Mouse (Mus musculus): ENCODE data around the gene Snx18. TPM values are rescaled to one million over a fixed set of nuclear protein-coding genes. Genes with fewer than 3 reads are reported as not detected.

Gene Snx18
- polyA plus RNA-seq, 1 experiment = 14.2 TPM

- peak; percentile 85 for DNase-seq (ENCODE audit: low read depth)
- TF ChIP-seq CTCF (IDR thresholded peaks at IDR 0.05; ENCODE audit: borderline replicate concordance, extremely low read depth, insufficient read depth, insufficient read length) = no peak
- no peak for TF ChIP-seq POLR2A (IDR thresholded peaks at IDR 0.05; ENCODE audit: borderline replicate concordance, extremely low read depth, insufficient read depth, insufficient read length, poor library complexity, severe bottlenecking)
Observed at GRCm38 (mm10) chr13:113594361-113594760, 24.0 kb downstream of the Snx18 start.

GRCm38 (mm10) chr13:113593711-113594110 lies 24.7 kb downstream of the Snx18 start:
- no peak for DNase-seq (ENCODE audit: low read depth)
- TF ChIP-seq POLR2A (IDR thresholded peaks at IDR 0.05; ENCODE audit: borderline replicate concordance, extremely low read depth, insufficient read depth, insufficient read length, poor library complexity, severe bottlenecking) (no peak), CTCF (IDR thresholded peaks at IDR 0.05; ENCODE audit: borderline replicate concordance, extremely low read depth, insufficient read depth, insufficient read length) (no peak)

GRCm38 (mm10) chr13:113592703-113593200 lies 25.6 kb downstream of the Snx18 start:
- no peak for DNase-seq (ENCODE audit: low read depth)

GRCm38 (mm10) chr13:113591336-113591735 lies 27.0 kb downstream of the Snx18 start:
- TF ChIP-seq POLR2A (IDR thresholded peaks at IDR 0.05; ENCODE audit: borderline replicate concordance, extremely low read depth, insufficient read depth, insufficient read length, poor library complexity, severe bottlenecking) (no peak), CTCF (IDR thresholded peaks at IDR 0.05; ENCODE audit: borderline replicate concordance, extremely low read depth, insufficient read depth, insufficient read length) (no peak)
- no peak for DNase-seq (ENCODE audit: low read depth)

More at GRCm38 (mm10) chr13:113592703-113593200, 25.6 kb downstream of the Snx18 start:
- no peak for TF ChIP-seq POLR2A (IDR thresholded peaks at IDR 0.05; ENCODE audit: borderline replicate concordance, extremely low read depth, insufficient read depth, insufficient read length, poor library complexity, severe bottlenecking)
- no peak for TF ChIP-seq CTCF (IDR thresholded peaks at IDR 0.05; ENCODE audit: borderline replicate concordance, extremely low read depth, insufficient read depth, insufficient read length)

GRCm38 (mm10) chr13:113590216-113590615 lies 28.1 kb downstream of the Snx18 start:
- DNase-seq (ENCODE audit: low read depth) = no peak
- TF ChIP-seq CTCF (IDR thresholded peaks at IDR 0.05; ENCODE audit: borderline replicate concordance, extremely low read depth, insufficient read depth, insufficient read length) (no peak), POLR2A (IDR thresholded peaks at IDR 0.05; ENCODE audit: borderline replicate concordance, extremely low read depth, insufficient read depth, insufficient read length, poor library complexity, severe bottlenecking) (no peak)

- TF ChIP-seq POLR2A (IDR thresholded peaks at IDR 0.05; ENCODE audit: borderline replicate concordance, extremely low read depth, insufficient read depth, insufficient read length, poor library complexity, severe bottlenecking) (no peak), CTCF (IDR thresholded peaks at IDR 0.05; ENCODE audit: borderline replicate concordance, extremely low read depth, insufficient read depth, insufficient read length) (no peak)
- no peak for DNase-seq (ENCODE audit: low read depth)
Observed at GRCm38 (mm10) chr13:113589499-113589898, 28.9 kb downstream of the Snx18 start.

- peak; percentile 94 for DNase-seq (ENCODE audit: low read depth)
- TF ChIP-seq POLR2A (IDR thresholded peaks at IDR 0.05; ENCODE audit: borderline replicate concordance, extremely low read depth, insufficient read depth, insufficient read length, poor library complexity, severe bottlenecking) = no peak
- no peak for TF ChIP-seq CTCF (IDR thresholded peaks at IDR 0.05; ENCODE audit: borderline replicate concordance, extremely low read depth, insufficient read depth, insufficient read length)
Observed at GRCm38 (mm10) chr13:113587200-113587936, 31.0 kb downstream of the Snx18 start.

- no peak for TF ChIP-seq POLR2A (IDR thresholded peaks at IDR 0.05; ENCODE audit: borderline replicate concordance, extremely low read depth, insufficient read depth, insufficient read length, poor library complexity, severe bottlenecking)
- no peak for TF ChIP-seq CTCF (IDR thresholded peaks at IDR 0.05; ENCODE audit: borderline replicate concordance, extremely low read depth, insufficient read depth, insufficient read length)
- DNase-seq (ENCODE audit: low read depth) = no peak
Observed at GRCm38 (mm10) chr13:113585606-113586005, 32.8 kb downstream of the Snx18 start.

- no peak for TF ChIP-seq CTCF (IDR thresholded peaks at IDR 0.05; ENCODE audit: borderline replicate concordance, extremely low read depth, insufficient read depth, insufficient read length)
- no peak for TF ChIP-seq POLR2A (IDR thresholded peaks at IDR 0.05; ENCODE audit: borderline replicate concordance, extremely low read depth, insufficient read depth, insufficient read length, poor library complexity, severe bottlenecking)
Observed at GRCm38 (mm10) chr13:113584431-113584830, 33.9 kb downstream of the Snx18 start.

GRCm38 (mm10) chr13:113583563-113583962 lies 34.8 kb downstream of the Snx18 start:
- DNase-seq (ENCODE audit: low read depth) = no peak
- TF ChIP-seq POLR2A (IDR thresholded peaks at IDR 0.05; ENCODE audit: borderline replicate concordance, extremely low read depth, insufficient read depth, insufficient read length, poor library complexity, severe bottlenecking) (no peak), CTCF (IDR thresholded peaks at IDR 0.05; ENCODE audit: borderline replicate concordance, extremely low read depth, insufficient read depth, insufficient read length) (no peak)

More at GRCm38 (mm10) chr13:113584431-113584830, 33.9 kb downstream of the Snx18 start:
- no peak for DNase-seq (ENCODE audit: low read depth)

GRCm38 (mm10) chr13:113582024-113582423 lies 36.3 kb downstream of the Snx18 start:
- DNase-seq (ENCODE audit: low read depth) = no peak
- TF ChIP-seq CTCF (IDR thresholded peaks at IDR 0.05; ENCODE audit: borderline replicate concordance, extremely low read depth, insufficient read depth, insufficient read length) (no peak), POLR2A (IDR thresholded peaks at IDR 0.05; ENCODE audit: borderline replicate concordance, extremely low read depth, insufficient read depth, insufficient read length, poor library complexity, severe bottlenecking) (no peak)

- DNase-seq (ENCODE audit: low read depth) = no peak
- TF ChIP-seq POLR2A (IDR thresholded peaks at IDR 0.05; ENCODE audit: borderline replicate concordance, extremely low read depth, insufficient read depth, insufficient read length, poor library complexity, severe bottlenecking) (no peak), CTCF (IDR thresholded peaks at IDR 0.05; ENCODE audit: borderline replicate concordance, extremely low read depth, insufficient read depth, insufficient read length) (no peak)
Observed at GRCm38 (mm10) chr13:113581436-113581835, 36.9 kb downstream of the Snx18 start.
